Mouse (Mus musculus) ES-Bruce4 (cell line): ENCODE data around the gene Fndc1.

Source experiments
- CTCF ChIP-seq: IDR thresholded peaks from one replicate; pipeline ENCODE4 v1.8.1; 2011; ENCODE audit warnings: low read depth, low read length
- POLR2A ChIP-seq: IDR thresholded peaks from one replicate; pipeline ENCODE4 v1.8.1; 2011; ENCODE audit warnings: low read length; ENCODE audit not compliant: insufficient read depth

DNA sequence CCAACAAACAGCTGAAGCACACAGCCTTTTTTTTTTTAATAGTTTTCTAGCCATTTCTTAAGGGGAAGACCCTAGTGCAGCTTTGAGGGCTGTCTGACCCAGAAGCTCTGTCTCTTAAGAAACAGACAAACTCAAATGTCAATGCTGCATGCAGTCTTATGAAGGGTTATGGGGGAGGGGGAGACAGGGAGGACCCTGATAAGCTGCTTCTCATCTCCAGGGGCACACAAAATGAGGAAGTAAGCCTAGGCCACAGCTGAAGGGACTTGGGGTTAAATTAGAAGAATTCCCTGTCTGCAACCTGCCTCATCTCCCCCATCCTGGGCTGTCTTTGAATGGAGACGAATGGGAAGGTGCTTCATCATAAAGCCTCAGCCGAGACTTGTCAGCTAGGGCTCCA is 19.1 kb downstream of the Fndc1 start:
- no peak for TF ChIP-seq POLR2A
- TF ChIP-seq CTCF, result no peak
